Comparison of ENCODE assay signal across 8 mouse cellular contexts in the genomic region with DNA sequence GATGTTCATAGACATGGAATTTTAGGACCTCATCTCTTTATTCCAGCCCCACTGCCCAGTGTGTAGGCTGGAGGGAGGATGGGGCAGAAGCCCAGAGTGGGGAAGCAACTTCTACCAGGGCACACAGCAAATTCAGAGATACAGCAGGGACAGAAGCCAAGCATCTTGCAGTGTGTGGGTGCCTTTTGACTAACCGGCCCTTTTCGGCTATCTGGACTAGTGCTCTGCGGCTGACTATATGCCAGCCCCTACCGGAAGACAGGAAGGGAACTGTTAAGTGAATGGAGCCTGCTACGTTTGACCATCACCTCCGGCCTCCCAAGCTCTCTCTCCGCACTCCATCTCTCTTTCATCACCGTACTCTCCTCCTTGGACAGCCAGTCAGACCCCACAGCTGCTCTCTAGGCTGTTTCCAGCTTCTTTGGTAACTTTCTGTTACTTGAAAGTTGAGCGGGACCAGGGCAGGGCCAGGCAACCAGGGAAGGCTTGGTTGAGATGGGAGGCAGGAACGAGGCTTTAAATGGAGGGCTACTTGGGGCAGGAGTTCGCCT. TPM values are rescaled to one million over a fixed set of nuclear protein-coding genes. Genes with fewer than 3 reads are reported as not detected.
DNase-seq lines count a peak whose midpoint lies in the region; ATAC-seq and TF ChIP-seq lines count a peak whose summit lies in the region.

No protein-coding gene starts in this region.

- peak overlapping the region; percentile 37 for H3K4me3 ChIP-seq in heart, embryonic 13.5 days
- peak overlapping the region; percentile 29; the same call in 1 of the 2 replicates for H3K4me3 ChIP-seq in embryonic facial prominence, embryonic 15.5 days (replicated peaks)
- no peak overlapping the region for H3K4me3 ChIP-seq in intestine, embryonic 16.5 days (ENCODE audit: low read length)
- peak overlapping the region; percentile 31; the same call in 1 of the 2 replicates for H3K4me3 ChIP-seq in midbrain, postnatal 0 days (ENCODE audit: low read depth, low read length)

- H3K9ac ChIP-seq in heart, embryonic 13.5 days = peak overlapping the region; percentile 79
- no peak overlapping the region for H3K9ac ChIP-seq in embryonic facial prominence, embryonic 15.5 days
- H3K9ac ChIP-seq in intestine, embryonic 16.5 days (ENCODE audit: low read depth, low read length) = peak overlapping the region; percentile 20; the same call in 1 of the 2 replicates
- peak overlapping the region; percentile 72 for H3K9ac ChIP-seq in midbrain, postnatal 0 days (replicated peaks; ENCODE audit: low read length, poor library complexity, severe bottlenecking)

- no peak for ATAC-seq in heart, embryonic 13.5 days (ENCODE audit: extremely low read depth, insufficient number of reproducible peaks, low FRiP score, low TSS enrichment)
- no peak for ATAC-seq in embryonic facial prominence, embryonic 15.5 days (ENCODE audit: insufficient number of reproducible peaks, low FRiP score, low TSS enrichment, low read depth)
- no peak for ATAC-seq in intestine, embryonic 16.5 days
- ATAC-seq in midbrain, postnatal 0 days (ENCODE audit: low FRiP score) = no peak
- no peak for ATAC-seq in monocyte, adult 5-6 weeks (replicated peaks; ENCODE audit: insufficient number of reproducible peaks, low FRiP score, low TSS enrichment, poor library complexity, severe bottlenecking)

- H3K27ac ChIP-seq in heart, embryonic 13.5 days (replicated peaks) = peak overlapping the region; percentile 71
- peak overlapping the region; percentile 69; the same call in 1 of the 2 replicates for H3K27ac ChIP-seq in embryonic facial prominence, embryonic 15.5 days (replicated peaks)
- no peak overlapping the region for H3K27ac ChIP-seq in intestine, embryonic 16.5 days (ENCODE audit: low read length)
- peak overlapping the region; percentile 75; the same call in 1 of the 2 replicates for H3K27ac ChIP-seq in midbrain, postnatal 0 days (ENCODE audit: low read depth, low read length)

- 25% methylated on average over 11 of the region's 11 CpGs for WGBS in heart, embryonic 13.5 days
- 33% methylated on average over 11 of the region's 11 CpGs for WGBS in embryonic facial prominence, embryonic 15.5 days
- WGBS in intestine, embryonic 16.5 days = 43% methylated on average over 11 of the region's 11 CpGs
- 40% methylated on average over 11 of the region's 11 CpGs for WGBS in midbrain, postnatal 0 days

- H3K4me1 ChIP-seq in heart, embryonic 13.5 days = peaks cover 100% of the 10 kb centered on the region
- H3K4me1 ChIP-seq in embryonic facial prominence, embryonic 15.5 days = peaks cover 94% of the 10 kb centered on the region
- peaks cover 58% of the 10 kb centered on the region for H3K4me1 ChIP-seq in intestine, embryonic 16.5 days (ENCODE audit: control insufficient read depth, insufficient read depth, low read length)
- H3K4me1 ChIP-seq in midbrain, postnatal 0 days (ENCODE audit: insufficient read depth, low read length) = peaks cover 13% of the 10 kb centered on the region

- no peaks in the 10 kb centered on the region for H3K9me3 ChIP-seq in heart, embryonic 13.5 days
- no peaks in the 10 kb centered on the region for H3K9me3 ChIP-seq in embryonic facial prominence, embryonic 15.5 days (replicated peaks)
- H3K9me3 ChIP-seq in intestine, embryonic 16.5 days (ENCODE audit: control insufficient read depth, low read length) = no peaks in the 10 kb centered on the region
- H3K9me3 ChIP-seq in midbrain, postnatal 0 days (ENCODE audit: low read length) = no peaks in the 10 kb centered on the region

- H3K4me2 ChIP-seq in heart, embryonic 13.5 days = peak overlapping the region; percentile 71
- H3K4me2 ChIP-seq in embryonic facial prominence, embryonic 15.5 days (replicated peaks) = peak overlapping the region; percentile 59
- peak overlapping the region; percentile 64 for H3K4me2 ChIP-seq in intestine, embryonic 16.5 days (ENCODE audit: low read depth, low read length)
- H3K4me2 ChIP-seq in midbrain, postnatal 0 days (ENCODE audit: low read depth, low read length, poor library complexity, severe bottlenecking) = peak overlapping the region; percentile 64

- TF ChIP-seq CTCF in midbrain, postnatal 0 days (IDR thresholded peaks at IDR 0.05) = no peak

- peaks cover 13% of the 10 kb centered on the region; the same call in 1 of the 2 replicates for H3K36me3 ChIP-seq in heart, embryonic 13.5 days
- H3K36me3 ChIP-seq in embryonic facial prominence, embryonic 15.5 days = peaks cover 3% of the 10 kb centered on the region
- no peaks in the 10 kb centered on the region for H3K36me3 ChIP-seq in intestine, embryonic 16.5 days (ENCODE audit: control insufficient read depth, insufficient read depth, low read length)
- H3K36me3 ChIP-seq in midbrain, postnatal 0 days (ENCODE audit: insufficient read depth, low read length) = no peaks in the 10 kb centered on the region

- no peaks in the 10 kb centered on the region for H3K27me3 ChIP-seq in heart, embryonic 13.5 days (replicated peaks)
- H3K27me3 ChIP-seq in embryonic facial prominence, embryonic 15.5 days = no peaks in the 10 kb centered on the region
- H3K27me3 ChIP-seq in intestine, embryonic 16.5 days (replicated peaks; ENCODE audit: control insufficient read depth, insufficient read depth, low read length) = no peaks in the 10 kb centered on the region
- no peaks in the 10 kb centered on the region for H3K27me3 ChIP-seq in midbrain, postnatal 0 days (ENCODE audit: insufficient read depth, low read length)

- DNase-seq in heart, postnatal 4 days = no peak
- no peak for DNase-seq in midbrain, postnatal 0 days (ENCODE audit: low spot score)
- no peak for DNase-seq in thymus, postnatal 0 days (ENCODE audit: low spot score)
- DNase-seq in spleen, postnatal 14 days (ENCODE audit: low spot score in 2 of 2) = no peak

RNA-seq across cellular contexts. Expression of gene Anp32a, which starts 21.8 kb away (rescaled TPM):
- 150 and 157 TPM in 2 replicates for polyA plus RNA-seq in heart, embryonic 13.5 days (2015; fragmentation: Nextera tagmentation; extraction: Ambion mirVana)
- total RNA-seq in heart, postnatal 4 days (2021) = 100 to 1,000 TPM; 255 to 279 TPM
- polyA plus RNA-seq in embryonic facial prominence, embryonic 15.5 days (2015; fragmentation: Nextera tagmentation; extraction: Ambion mirVana) = 185 and 200 TPM in 2 replicates
- polyA plus RNA-seq in intestine, embryonic 16.5 days (2015; fragmentation: Nextera tagmentation; extraction: Ambion mirVana) = 146 and 206 TPM in 2 replicates
- 88.8 and 114 TPM in 2 replicates for total RNA-seq in midbrain, postnatal 0 days (2014; rRNA removed)
- 60.5 and 76.2 TPM in 2 replicates for polyA plus RNA-seq in midbrain, postnatal 0 days (2015; fragmentation: Nextera tagmentation; extraction: Ambion mirVana)
- 150 and 161 TPM in 2 replicates for polyA plus RNA-seq in thymus, postnatal 0 days (2015; fragmentation: Nextera tagmentation; extraction: Ambion mirVana)
- total RNA-seq in monocyte, adult 5-6 weeks (2017) = 648 to 883 TPM (median 742 TPM) in 3 replicates
